Mouse (Mus musculus) neural tube, embryonic 12.5 days (tissue): ENCODE measurements around the gene Ankle2. TPM values are rescaled to one million over a fixed set of nuclear protein-coding genes. Genes with fewer than 3 reads are reported as not detected.
A peak's percentile ranks its signal among the peaks of the same experiment; 100 is the strongest.

Source experiments
- ATAC-seq: fragments of 200-750 bp; cut with Nextera tagmentation; 2 replicates; pipeline ENCODE4 v1.8.0; 2017; ENCODE audit warnings: low read depth, mild to moderate bottlenecking, moderate TSS enrichment, moderate library complexity; ENCODE audit not compliant: low FRiP score
- H3K27ac ChIP-seq: fragments of 300-500 bp; sonication (generic); 2 replicates; pipeline ENCODE4 v1.5.1; 2016
- H3K27me3 ChIP-seq: fragments of 300-500 bp; sonication (generic); replicated peaks from 2 replicates; pipeline ENCODE4 v1.6.1; 2016; ENCODE audit warnings: mild to moderate bottlenecking
- H3K36me3 ChIP-seq: fragments of 300-500 bp; sonication (generic); 2 replicates; pipeline ENCODE4 v1.6.1; 2016; ENCODE audit warnings: mild to moderate bottlenecking
- H3K4me1 ChIP-seq: fragments of 300-500 bp; sonication (generic); 2 replicates; pipeline ENCODE4 v1.6.1; 2016
- H3K4me2 ChIP-seq: fragments of 300-500 bp; sonication (generic); replicated peaks from 2 replicates; pipeline ENCODE4 v1.6.1; 2016; ENCODE audit warnings: mild to moderate bottlenecking
- H3K4me3 ChIP-seq: fragments of 300-500 bp; sonication (generic); 2 replicates; pipeline ENCODE4 v1.5.1; 2016
- H3K9ac ChIP-seq: fragments of 300-500 bp; sonication (generic); 2 replicates; pipeline ENCODE4 v1.6.1; 2016; ENCODE audit warnings: mild to moderate bottlenecking
- H3K9me3 ChIP-seq: fragments of 300-500 bp; sonication (generic); 2 replicates; pipeline ENCODE4 v1.6.1; 2016; ENCODE audit warnings: mild to moderate bottlenecking
- WGBS: fragments of 180-500 bp; shearing (Covaris S2); methylation state at CpG from one replicate; pipeline ENCODE4 v1.1.7; 2016; 5-methylcytosine and 5-hydroxymethylcytosine counted together
- polyA plus RNA-seq: library from polyadenylated mRNA; unstranded; fragments of >200 nt; fragmentation: Nextera tagmentation; extraction: Ambion mirVana; gene quantifications from 2 replicates; pipeline ENCODE4 v1.2.1, GENCODE M21; 2016

Ankle2 gene
- 33.5 and 34.1 TPM in 2 replicates for polyA plus RNA-seq

DNA sequence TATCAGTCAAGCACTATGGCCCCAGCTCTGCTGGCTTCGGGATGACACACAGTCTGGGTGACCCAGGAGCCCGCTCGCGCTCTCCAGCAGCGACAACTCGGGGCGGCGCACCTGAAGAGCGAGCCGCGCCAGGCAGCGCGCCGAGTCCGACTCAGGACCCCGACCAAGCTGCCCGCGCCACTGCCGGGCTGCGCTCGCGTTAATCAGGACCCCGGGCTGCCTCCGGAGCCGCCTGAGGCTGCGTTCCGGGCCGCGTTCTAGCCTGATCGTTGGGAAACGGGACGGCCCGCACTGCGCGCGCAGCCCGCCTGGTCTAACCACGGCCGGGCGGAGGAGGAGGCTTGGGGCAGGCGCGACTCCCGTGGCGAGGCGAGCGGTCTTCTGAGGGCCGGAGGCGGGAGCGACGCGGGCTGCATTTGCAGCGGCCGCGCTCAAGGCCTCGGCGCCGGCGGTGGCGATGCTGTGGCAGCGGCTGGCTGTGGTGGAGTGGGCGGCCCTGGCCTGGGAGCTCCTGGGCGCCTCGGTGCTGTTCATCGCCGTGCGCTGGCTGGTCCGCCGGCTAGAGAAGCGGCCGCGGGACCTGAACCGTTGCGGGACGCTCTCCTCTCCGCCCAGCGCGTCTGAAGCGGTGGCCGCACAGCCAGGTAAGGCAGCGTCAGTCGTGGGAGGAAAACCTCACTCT is at the start of gene Ankle2:
TSS of gene Ankle2 (plus strand) at position 225 of the 682 bp plus-strand sequence.
- H3K4me1 ChIP-seq = peaks cover 16% of the 10 kb centered on the region
- H3K9me3 ChIP-seq = no peaks in the 10 kb centered on the region
- H3K27ac ChIP-seq = peak within 1 kb of the TSS; percentile 82
- peak within 1 kb of the TSS; percentile 94 for H3K9ac ChIP-seq
- H3K27me3 ChIP-seq = no peaks in the 10 kb centered on the region
- peaks cover 11% of the 10 kb centered on the region for H3K36me3 ChIP-seq
- peak within 1 kb of the TSS; percentile 93 for H3K4me3 ChIP-seq
- under 1% methylated on average over 81 of the region's 81 CpGs for WGBS
- peak within 1 kb of the TSS; percentile 66 for H3K4me2 ChIP-seq
- peak; percentile 94 for ATAC-seq

DNA sequence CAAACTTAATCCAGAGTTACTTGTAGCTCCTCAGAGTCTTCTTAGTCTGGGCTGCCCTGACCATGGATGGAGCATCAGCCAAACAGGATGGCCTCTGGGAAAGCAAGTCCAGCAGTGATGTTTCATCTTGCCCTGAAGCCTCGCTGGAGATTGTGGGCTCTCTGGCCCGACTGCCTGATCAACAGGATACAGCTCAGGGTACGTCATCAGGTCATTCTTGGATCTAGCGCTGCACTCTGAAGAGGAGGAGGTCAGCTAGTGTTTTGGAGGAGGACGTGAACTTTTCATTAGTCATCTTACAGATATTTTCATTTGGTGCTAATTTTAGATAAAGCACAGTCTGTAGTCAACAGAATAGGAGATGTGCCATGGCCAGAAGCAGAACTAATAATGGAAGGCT is 49.1 kb upstream of the Ankle2 start:
- Histone ChIP-seq H3K4me1 (peaks cover 9% of the 10 kb centered on the region), H3K27me3 (no peaks in the 10 kb centered on the region), H3K9ac (no peak overlapping the region), H3K36me3 (peaks cover 39% of the 10 kb centered on the region), H3K9me3 (no peaks in the 10 kb centered on the region), H3K4me2 (no peak overlapping the region), H3K27ac (no peak overlapping the region), H3K4me3 (no peak overlapping the region)
- no peak for ATAC-seq
- 92% methylated on average over 5 of the region's 5 CpGs for WGBS

DNA sequence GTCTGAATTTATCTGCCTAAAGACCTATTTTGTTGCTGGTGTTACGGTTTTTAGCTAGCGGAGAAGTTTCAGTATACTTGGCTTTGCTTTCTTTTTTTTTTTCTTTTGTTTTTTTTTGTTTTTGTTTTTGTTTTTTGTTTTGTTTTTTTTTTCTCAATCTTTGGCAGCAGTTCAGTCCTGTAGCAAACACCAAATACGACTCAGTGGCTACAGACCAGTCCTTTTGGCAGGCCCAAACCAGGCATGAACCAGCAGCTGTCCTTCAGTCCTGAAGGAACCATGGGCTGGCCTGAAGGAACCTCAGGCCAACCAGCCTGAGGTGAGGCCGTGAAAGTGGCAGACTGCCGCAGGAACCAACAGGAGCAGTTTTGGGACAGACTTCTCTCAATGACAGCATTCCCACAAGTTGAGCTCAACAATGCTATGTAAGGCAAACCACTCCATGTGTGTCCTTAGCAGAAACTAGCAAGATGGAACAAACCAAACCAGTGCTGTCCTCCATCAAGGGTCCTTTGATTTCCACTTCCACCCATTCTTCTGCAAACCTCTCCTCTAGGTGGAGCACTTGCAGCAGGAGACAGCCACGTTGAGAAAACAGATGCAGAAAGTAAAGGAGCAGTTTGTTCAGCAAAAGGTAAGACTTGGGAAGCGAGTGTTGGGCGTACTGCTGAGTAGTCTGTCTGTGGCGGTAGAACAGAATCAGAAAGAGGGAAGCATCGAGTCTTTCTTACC is 27.5 kb upstream of the Ankle2 start:
- ATAC-seq = no peak
- H3K4me1 ChIP-seq = no peaks in the 10 kb centered on the region
- H3K9ac ChIP-seq = no peak overlapping the region
- peaks cover 76% of the 10 kb centered on the region for H3K36me3 ChIP-seq
- H3K4me2 ChIP-seq = no peak overlapping the region
- H3K27me3 ChIP-seq = no peaks in the 10 kb centered on the region
- H3K9me3 ChIP-seq = no peaks in the 10 kb centered on the region
- no peak overlapping the region for H3K27ac ChIP-seq
- 90% methylated on average over 10 of the region's 10 CpGs for whole genome bisulfite sequencing
- no peak overlapping the region for H3K4me3 ChIP-seq

DNA sequence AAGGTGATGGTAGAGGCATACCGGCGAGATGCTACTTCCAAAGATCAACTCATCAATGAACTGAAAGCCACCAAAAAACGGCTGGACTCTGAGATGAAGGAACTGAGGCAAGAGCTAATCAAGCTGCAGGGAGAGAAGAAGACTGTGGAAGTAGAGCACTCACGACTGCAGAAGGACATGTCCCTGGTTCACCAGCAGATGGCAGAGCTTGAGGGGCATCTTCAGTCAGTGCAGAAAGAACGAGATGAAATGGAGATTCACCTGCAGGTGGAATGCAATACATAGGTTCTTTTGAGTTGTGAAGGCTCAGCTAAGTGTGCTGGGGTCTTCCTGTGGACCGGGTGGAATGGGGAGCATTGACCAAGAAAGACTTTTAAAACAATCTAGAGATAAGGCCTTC is 26.0 kb upstream of the Ankle2 start:
- H3K27ac ChIP-seq = no peak overlapping the region
- no peak overlapping the region for H3K4me3 ChIP-seq
- WGBS = 86% methylated on average over 6 of the region's 6 CpGs
- H3K36me3 ChIP-seq = peaks cover 87% of the 10 kb centered on the region
- no peak for ATAC-seq
- H3K27me3 ChIP-seq = no peaks in the 10 kb centered on the region
- no peaks in the 10 kb centered on the region for H3K4me1 ChIP-seq
- H3K4me2 ChIP-seq = no peak overlapping the region
- no peaks in the 10 kb centered on the region for H3K9me3 ChIP-seq
- H3K9ac ChIP-seq = no peak overlapping the region

DNA sequence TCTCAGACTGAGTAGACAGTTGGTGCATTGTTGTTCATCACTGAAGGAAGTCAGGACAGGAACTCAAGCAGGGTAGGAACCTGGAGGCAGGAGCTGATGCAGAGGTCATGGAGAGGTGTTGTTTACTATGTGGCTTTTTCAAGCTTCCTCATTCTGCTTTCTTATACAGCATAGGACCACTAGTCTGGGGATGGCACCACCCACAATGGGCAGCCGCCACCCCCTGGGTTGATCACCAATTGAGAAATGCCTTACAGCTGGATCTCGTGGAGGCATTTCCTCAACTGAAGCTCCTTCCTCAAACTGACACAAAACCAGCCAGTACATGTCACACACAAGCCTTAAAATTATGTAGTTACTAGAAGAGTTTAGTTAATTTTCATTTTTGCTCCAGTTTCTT is 19.5 kb upstream of the Ankle2 start:
- Histone ChIP-seq H3K9me3 (no peaks in the 10 kb centered on the region), H3K36me3 (peaks cover 92% of the 10 kb centered on the region), H3K9ac (no peak overlapping the region), H3K4me1 (no peaks in the 10 kb centered on the region), H3K27ac (no peak overlapping the region), H3K27me3 (no peaks in the 10 kb centered on the region), H3K4me3 (no peak overlapping the region), H3K4me2 (no peak overlapping the region)
- ATAC-seq = no peak
- WGBS = 78% methylated on average over 2 of the region's 2 CpGs

DNA sequence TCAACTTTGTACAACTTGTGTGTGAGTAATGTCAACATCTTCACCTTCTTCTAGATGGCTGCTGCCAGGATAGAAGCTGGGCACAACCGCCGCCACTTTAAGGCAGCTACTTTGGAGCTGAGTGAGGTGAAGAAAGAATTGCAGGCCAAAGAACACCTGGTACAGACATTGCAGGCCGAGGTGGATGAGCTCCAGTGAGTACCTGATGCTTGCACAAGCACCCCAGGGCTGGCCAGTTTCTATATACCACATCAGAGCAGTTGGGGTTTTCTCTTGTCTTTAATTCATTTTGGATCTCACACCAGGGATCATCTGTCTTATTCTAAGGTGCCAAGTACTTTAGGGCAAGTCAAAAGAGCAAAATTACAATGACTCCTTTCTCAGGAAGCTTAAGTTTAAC is 14.0 kb upstream of the Ankle2 start:
- Histone ChIP-seq H3K9me3 (no peaks in the 10 kb centered on the region), H3K4me2 (no peak overlapping the region), H3K27ac (no peak overlapping the region), H3K36me3 (peaks cover 96% of the 10 kb centered on the region), H3K27me3 (no peaks in the 10 kb centered on the region), H3K4me3 (no peak overlapping the region), H3K9ac (no peak overlapping the region), H3K4me1 (no peaks in the 10 kb centered on the region)
- 91% methylated on average over 3 of the region's 3 CpGs for WGBS
- no peak for ATAC-seq

DNA sequence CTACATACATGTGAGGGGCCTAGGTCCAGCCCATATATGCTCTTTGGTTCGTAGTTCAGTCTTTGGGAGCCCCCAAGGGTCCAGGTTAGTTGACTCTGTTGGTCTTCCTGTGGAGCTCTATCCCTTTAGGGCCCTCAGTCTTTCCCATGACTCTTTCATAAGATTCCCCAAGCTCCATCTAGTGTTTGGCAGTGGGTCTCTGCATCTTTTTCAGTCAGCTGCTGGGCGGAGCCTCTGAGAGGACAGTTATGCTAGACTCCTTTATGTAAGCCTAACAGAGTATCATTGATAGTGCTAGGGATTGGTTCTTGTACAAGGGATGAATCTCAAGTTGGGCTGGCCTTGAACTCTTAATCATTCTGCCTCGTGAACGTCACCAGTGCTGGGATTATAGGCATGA is 10.5 kb upstream of the Ankle2 start:
- H3K9ac ChIP-seq = no peak overlapping the region
- no peaks in the 10 kb centered on the region for H3K4me1 ChIP-seq
- no peak overlapping the region for H3K4me3 ChIP-seq
- ATAC-seq = no peak
- no peak overlapping the region for H3K27ac ChIP-seq
- no peaks in the 10 kb centered on the region for H3K9me3 ChIP-seq
- WGBS = 97% methylated on average over 4 of the region's 4 CpGs
- peaks cover 83% of the 10 kb centered on the region for H3K36me3 ChIP-seq
- H3K4me2 ChIP-seq = no peak overlapping the region
- H3K27me3 ChIP-seq = no peaks in the 10 kb centered on the region

DNA sequence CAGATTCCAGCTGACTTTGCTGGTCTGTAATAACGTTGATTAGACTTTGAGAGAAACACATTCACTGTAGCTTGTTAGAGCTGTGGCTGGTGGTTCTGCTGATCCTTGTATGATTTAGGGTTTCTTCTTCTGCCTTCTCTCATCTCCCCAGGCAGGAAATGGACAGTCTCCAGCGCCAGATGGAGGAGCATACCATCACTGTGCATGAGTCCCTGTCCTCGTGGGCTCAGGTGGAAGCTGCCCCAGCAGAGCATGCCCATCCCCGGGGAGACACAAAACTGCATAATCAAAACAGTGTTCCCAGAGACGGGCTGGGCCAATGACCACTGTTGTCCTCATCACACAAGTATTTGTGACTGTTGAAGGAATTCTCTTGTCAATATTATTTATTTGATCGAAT is 8.0 kb upstream of the Ankle2 start:
- Histone ChIP-seq H3K4me1 (no peaks in the 10 kb centered on the region), H3K9me3 (no peaks in the 10 kb centered on the region), H3K27ac (no peak overlapping the region), H3K4me2 (no peak overlapping the region), H3K27me3 (no peaks in the 10 kb centered on the region), H3K36me3 (peaks cover 62% of the 10 kb centered on the region), H3K4me3 (no peak overlapping the region), H3K9ac (no peak overlapping the region)
- 83% methylated on average over 6 of the region's 6 CpGs for WGBS
- no peak for ATAC-seq

DNA sequence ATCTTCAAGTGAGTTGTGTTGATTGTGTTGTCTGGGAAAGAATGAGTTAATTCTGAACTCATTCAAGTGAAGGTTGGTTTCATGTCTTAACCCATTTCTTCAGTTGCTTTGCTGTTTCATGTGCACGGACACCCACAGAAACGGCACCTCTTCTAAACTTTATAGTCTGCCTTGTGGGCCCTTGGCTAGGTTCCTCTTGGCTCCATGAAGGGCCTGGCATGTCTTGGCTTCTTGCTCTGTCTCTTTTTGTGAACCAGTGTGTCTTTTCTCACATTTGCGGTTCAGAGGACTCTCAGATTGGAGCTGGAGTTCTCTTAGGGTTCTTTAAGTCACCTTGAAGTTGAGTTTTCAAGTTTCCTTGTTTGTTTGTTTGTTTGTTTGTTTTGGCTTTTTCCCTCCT is 5.7 kb upstream of the Ankle2 start:
- ATAC-seq = no peak
- no peak overlapping the region for H3K4me3 ChIP-seq
- WGBS = 85% methylated on average over 3 of the region's 3 CpGs
- peaks cover 1% of the 10 kb centered on the region for H3K4me1 ChIP-seq
- no peak overlapping the region for H3K4me2 ChIP-seq
- H3K9ac ChIP-seq = no peak overlapping the region
- no peaks in the 10 kb centered on the region for H3K9me3 ChIP-seq
- H3K27me3 ChIP-seq = no peaks in the 10 kb centered on the region
- H3K36me3 ChIP-seq = peaks cover 39% of the 10 kb centered on the region
- H3K27ac ChIP-seq = no peak overlapping the region

DNA sequence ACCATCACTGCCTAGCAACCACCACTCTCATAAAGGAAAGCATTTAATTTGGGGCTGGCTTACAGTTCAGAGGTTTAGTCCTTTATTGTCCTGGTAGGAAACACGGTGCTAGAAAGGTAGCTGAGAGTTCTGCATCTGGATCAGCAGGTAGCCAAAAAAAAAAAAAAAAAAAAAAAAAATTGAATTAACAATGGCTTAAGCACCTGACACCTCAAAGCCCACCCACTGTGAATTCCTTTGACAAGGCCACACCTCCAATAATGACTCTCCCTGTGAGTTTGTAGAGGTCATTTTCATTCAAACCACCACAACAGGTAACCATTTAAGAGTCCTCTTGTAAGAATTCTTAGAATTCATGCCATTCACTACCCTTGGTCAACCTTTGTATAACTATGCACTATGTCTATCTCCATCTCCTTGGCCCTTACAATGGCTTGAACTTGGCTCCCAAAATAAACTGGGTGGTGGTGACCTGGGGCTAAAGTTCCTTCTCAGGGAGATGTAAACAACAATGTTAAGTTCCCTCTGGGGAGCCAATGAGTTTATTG is 3.4 kb upstream of the Ankle2 start:
- 27% methylated on average over 1 of the region's 1 CpGs for WGBS
- Histone ChIP-seq H3K4me3 (no peak overlapping the region), H3K27ac (no peak overlapping the region), H3K36me3 (peaks cover 15% of the 10 kb centered on the region), H3K4me1 (peaks cover 10% of the 10 kb centered on the region), H3K27me3 (no peaks in the 10 kb centered on the region), H3K9ac (no peak overlapping the region), H3K4me2 (no peak overlapping the region), H3K9me3 (no peaks in the 10 kb centered on the region)
- no peak for ATAC-seq

DNA sequence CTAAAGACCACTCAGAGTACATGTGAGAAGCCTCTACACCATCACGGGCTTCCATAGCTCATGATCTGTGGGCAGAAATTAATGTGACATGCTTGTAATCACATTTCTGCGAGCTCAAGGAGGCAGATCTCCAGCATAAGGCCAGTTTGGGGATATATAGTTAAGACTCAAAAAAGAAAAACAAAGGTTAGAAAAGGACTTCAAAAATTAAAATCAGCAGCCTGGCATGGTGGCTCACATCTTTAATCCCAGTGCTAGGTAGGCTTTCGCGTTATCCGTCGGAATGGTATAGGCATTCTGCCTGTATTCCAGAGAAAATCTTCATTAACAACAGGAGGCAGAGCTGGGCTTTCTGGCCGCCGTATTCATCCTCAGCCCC is 414 bp upstream of the Ankle2 start:
- H3K27me3 ChIP-seq = no peaks in the 10 kb centered on the region

DNA sequence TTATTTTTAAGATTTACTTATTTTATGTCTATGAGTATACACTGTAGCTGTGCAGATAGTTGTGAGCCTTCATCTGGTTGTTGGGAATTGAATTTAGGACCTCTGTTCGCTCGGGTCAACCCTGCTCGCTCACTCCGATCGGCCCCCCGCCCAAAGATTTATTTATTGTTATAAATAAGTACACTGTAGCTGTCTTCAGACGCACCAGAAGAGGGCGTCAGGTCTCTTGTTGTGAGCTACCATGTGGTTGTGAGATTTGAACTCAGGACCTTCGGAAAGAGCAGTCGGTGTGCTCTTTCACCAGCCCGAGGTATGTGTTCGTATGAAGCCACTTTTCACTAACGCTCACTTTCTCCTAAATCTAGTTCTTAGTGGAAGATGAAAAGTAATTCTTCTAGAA is 834 bp downstream of the Ankle2 start:
- Histone ChIP-seq H3K4me2 (peak overlapping the region; percentile 66), H3K27ac (no peak overlapping the region), H3K9ac (peak overlapping the region; percentile 94; the same call in 1 of the 2 replicates), H3K36me3 (peaks cover 18% of the 10 kb centered on the region), H3K4me1 (peaks cover 16% of the 10 kb centered on the region), H3K27me3 (no peaks in the 10 kb centered on the region), H3K9me3 (no peaks in the 10 kb centered on the region), H3K4me3 (peak overlapping the region; percentile 93)
- WGBS = 50% methylated on average over 13 of the region's 13 CpGs
- no peak for ATAC-seq

More for the DNA sequence above, 414 bp upstream of the Ankle2 start:
- peak; percentile 14; the same call in 1 of the 2 replicates for ATAC-seq
- H3K36me3 ChIP-seq = peaks cover 8% of the 10 kb centered on the region; the same call in 1 of the 2 replicates
- H3K27ac ChIP-seq = 0 out of 2 replicates have a peak overlapping the region, but pooled peaks have one; percentile 82
- peak overlapping the region; percentile 94 for H3K9ac ChIP-seq
- H3K4me1 ChIP-seq = peaks cover 16% of the 10 kb centered on the region
- no peaks in the 10 kb centered on the region for H3K9me3 ChIP-seq
- 11% methylated on average over 8 of the region's 8 CpGs for WGBS
- H3K4me3 ChIP-seq = peak overlapping the region; percentile 93
- peak overlapping the region; percentile 66 for H3K4me2 ChIP-seq
